Mouse (Mus musculus): ENCODE measurements around the gene Slc29a3. TPM values are rescaled to one million over a fixed set of nuclear protein-coding genes. Genes with fewer than 3 reads are reported as not detected.
"Not testable (repeated sequence)": the region's sequence is repeated elsewhere in the genome, so short reads cannot be mapped to it uniquely, and the experiment has no call there.

The Slc29a3 gene
- polyA plus RNA-seq, 1 experiment = not detected

DNA sequence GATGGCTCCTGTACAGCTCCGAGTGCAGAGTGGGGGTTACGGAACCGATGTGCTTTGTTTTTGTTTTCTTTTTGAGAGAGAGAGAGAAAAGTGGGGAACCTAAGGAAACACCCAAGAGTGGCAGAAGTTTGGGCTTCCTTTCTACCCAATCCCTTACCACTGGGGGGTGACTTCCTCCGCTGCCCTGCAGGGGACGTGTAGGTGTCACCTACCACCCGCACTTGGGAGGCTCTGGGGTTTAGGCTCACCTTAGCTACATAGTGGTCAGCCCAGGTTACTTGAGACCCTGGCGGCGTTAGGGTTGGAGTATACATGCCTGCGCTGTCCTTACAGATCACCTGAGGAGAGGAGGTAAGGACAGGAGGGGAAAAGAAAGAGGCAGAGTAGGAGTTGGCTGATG lies 667 bp upstream of the Slc29a3 start:
- Histone ChIP-seq H3K4me3 (ENCODE audit: insufficient read depth, low read depth, low read length) (no peak overlapping the region), H3K27ac (ENCODE audit: insufficient read depth, low read depth, low read length) (no peak overlapping the region), H3K4me1 (ENCODE audit: control insufficient read depth, insufficient read depth, low read length) (peaks cover 16% of the 10 kb centered on the region)
- WGBS = 81% methylated on average over 9 of the region's 9 CpGs
- no peak for TF ChIP-seq POLR2A (IDR thresholded peaks at IDR 0.05; ENCODE audit: insufficient read depth, low read depth, low read length)
- TF ChIP-seq CTCF (IDR thresholded peaks at IDR 0.05; ENCODE audit: insufficient read depth, low read depth, low read length) = no peak

- Histone ChIP-seq H3K27ac (ENCODE audit: insufficient read depth, low read depth, low read length) (no peak overlapping the region), H3K4me1 (ENCODE audit: control insufficient read depth, insufficient read depth, low read length) (peaks cover 26% of the 10 kb centered on the region), H3K4me3 (ENCODE audit: insufficient read depth, low read depth, low read length) (no peak overlapping the region)
- 88% methylated on average over 6 of the region's 6 CpGs for WGBS
- TF ChIP-seq POLR2A (IDR thresholded peaks at IDR 0.05; ENCODE audit: insufficient read depth, low read depth, low read length) (no peak), CTCF (IDR thresholded peaks at IDR 0.05; ENCODE audit: insufficient read depth, low read depth, low read length) (no peak)
Observed at GRCm38 (mm10) chr10:60747667-60748212, 4.9 kb downstream of the Slc29a3 start.

DNA sequence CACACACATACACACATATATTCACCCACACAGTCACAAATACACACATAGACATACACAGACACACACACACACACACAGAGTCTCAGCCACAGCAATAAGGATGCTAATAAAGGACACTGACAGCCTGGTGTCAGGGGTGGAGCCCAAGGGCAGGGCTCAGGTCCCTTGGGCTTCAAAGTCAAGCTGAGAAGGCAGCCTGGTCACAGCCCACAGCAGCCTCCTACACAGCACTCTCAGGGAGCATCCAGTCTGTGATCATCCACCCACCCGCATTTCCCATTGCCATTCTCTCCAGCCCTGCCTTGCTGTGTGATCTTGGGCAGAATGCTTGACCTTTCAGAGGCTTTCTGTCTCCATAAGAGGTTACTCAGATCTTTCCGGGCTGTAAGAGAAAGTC lies 6.1 kb downstream of the Slc29a3 start:
- Histone ChIP-seq H3K4me1 (ENCODE audit: control insufficient read depth, insufficient read depth, low read length) (peaks cover 17% of the 10 kb centered on the region), H3K27ac (ENCODE audit: insufficient read depth, low read depth, low read length) (no peak overlapping the region), H3K4me3 (ENCODE audit: insufficient read depth, low read depth, low read length) (no peak overlapping the region)
- 73% methylated on average over 2 of the region's 2 CpGs for WGBS
- no peak for TF ChIP-seq POLR2A (IDR thresholded peaks at IDR 0.05; ENCODE audit: insufficient read depth, low read depth, low read length)
- no peak for TF ChIP-seq CTCF (IDR thresholded peaks at IDR 0.05; ENCODE audit: insufficient read depth, low read depth, low read length)

GRCm38 (mm10) chr10:60744543-60745290 lies 7.9 kb downstream of the Slc29a3 start:
- Histone ChIP-seq H3K27ac (ENCODE audit: insufficient read depth, low read depth, low read length) (no peak overlapping the region), H3K4me3 (ENCODE audit: insufficient read depth, low read depth, low read length) (no peak overlapping the region), H3K4me1 (ENCODE audit: control insufficient read depth, insufficient read depth, low read length) (peaks cover 17% of the 10 kb centered on the region)
- no peak for TF ChIP-seq CTCF (IDR thresholded peaks at IDR 0.05; ENCODE audit: insufficient read depth, low read depth, low read length)
- TF ChIP-seq POLR2A (IDR thresholded peaks at IDR 0.05; ENCODE audit: insufficient read depth, low read depth, low read length) = no peak
- WGBS = 88% methylated on average over 14 of the region's 14 CpGs

DNA sequence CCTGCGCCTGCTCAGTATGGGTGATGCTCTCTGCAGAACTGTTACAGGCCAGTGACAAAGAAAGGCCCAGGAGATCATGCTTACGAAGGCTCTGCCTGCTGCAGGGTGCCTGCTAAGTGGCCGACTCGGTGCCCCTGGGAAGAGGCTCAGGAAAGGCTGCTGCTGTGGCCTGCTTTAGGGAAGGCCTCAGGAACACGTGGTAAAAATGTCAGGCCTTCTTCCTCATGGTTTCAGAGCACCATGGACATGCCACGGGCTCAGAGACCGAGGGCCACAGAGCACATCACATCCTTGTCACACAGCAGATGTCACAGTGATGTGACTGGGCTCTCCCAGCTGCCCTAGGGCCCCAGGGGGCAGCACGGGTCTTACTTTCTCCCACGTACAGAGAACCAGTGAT lies 8.9 kb downstream of the Slc29a3 start:
- WGBS = 77% methylated on average over 9 of the region's 9 CpGs
- Histone ChIP-seq H3K4me1 (ENCODE audit: control insufficient read depth, insufficient read depth, low read length) (peaks cover 15% of the 10 kb centered on the region), H3K4me3 (ENCODE audit: insufficient read depth, low read depth, low read length) (no peak overlapping the region), H3K27ac (ENCODE audit: insufficient read depth, low read depth, low read length) (no peak overlapping the region)
- TF ChIP-seq CTCF (IDR thresholded peaks at IDR 0.05; ENCODE audit: insufficient read depth, low read depth, low read length) (no peak), POLR2A (IDR thresholded peaks at IDR 0.05; ENCODE audit: insufficient read depth, low read depth, low read length) (no peak)

DNA sequence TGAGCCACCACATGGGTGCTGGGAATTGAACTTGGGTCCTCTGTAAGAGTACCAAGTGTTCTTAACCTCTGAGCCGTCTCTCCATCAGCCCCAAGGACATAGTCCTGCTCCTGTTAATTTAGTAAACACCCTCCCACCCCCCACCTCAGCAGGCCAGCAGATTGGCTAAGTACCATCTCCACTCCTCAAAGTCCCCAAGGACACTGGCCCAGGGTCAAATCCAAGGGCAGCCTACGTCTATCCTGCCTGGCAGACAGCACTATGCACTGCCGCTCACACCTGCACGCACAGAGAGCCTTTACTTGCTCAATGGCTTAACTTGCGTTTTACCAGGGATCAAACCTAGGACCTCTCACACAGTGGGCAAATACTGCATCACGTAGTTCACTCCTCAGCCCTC lies 9.7 kb downstream of the Slc29a3 start:
- H3K27ac ChIP-seq (ENCODE audit: insufficient read depth, low read depth, low read length) = no peak overlapping the region
- 94% methylated on average over 6 of the region's 6 CpGs for WGBS
- H3K4me1 ChIP-seq (ENCODE audit: control insufficient read depth, insufficient read depth, low read length) = peaks cover 13% of the 10 kb centered on the region
- H3K4me3 ChIP-seq (ENCODE audit: insufficient read depth, low read depth, low read length) = no peak overlapping the region
- no peak for TF ChIP-seq POLR2A (IDR thresholded peaks at IDR 0.05; ENCODE audit: insufficient read depth, low read depth, low read length)
- no peak for TF ChIP-seq CTCF (IDR thresholded peaks at IDR 0.05; ENCODE audit: insufficient read depth, low read depth, low read length)

GRCm38 (mm10) chr10:60742296-60742695 lies 10.3 kb downstream of the Slc29a3 start:
- WGBS = 87% methylated on average over 1 of the region's 1 CpGs
- not testable (repeated sequence) for H3K4me1 ChIP-seq (ENCODE audit: control insufficient read depth, insufficient read depth, low read length); H3K4me3 ChIP-seq (ENCODE audit: insufficient read depth, low read depth, low read length); H3K27ac ChIP-seq (ENCODE audit: insufficient read depth, low read depth, low read length)

GRCm38 (mm10) chr10:60741435-60741834 lies 11.2 kb downstream of the Slc29a3 start:
- Histone ChIP-seq H3K27ac (ENCODE audit: insufficient read depth, low read depth, low read length) (no peak overlapping the region), H3K4me1 (ENCODE audit: control insufficient read depth, insufficient read depth, low read length) (peaks cover under 1% of the 10 kb centered on the region), H3K4me3 (ENCODE audit: insufficient read depth, low read depth, low read length) (no peak overlapping the region)
- no peak for TF ChIP-seq POLR2A (IDR thresholded peaks at IDR 0.05; ENCODE audit: insufficient read depth, low read depth, low read length)
- TF ChIP-seq CTCF (IDR thresholded peaks at IDR 0.05; ENCODE audit: insufficient read depth, low read depth, low read length) = no peak
- WGBS = 95% methylated on average over 7 of the region's 7 CpGs

GRCm38 (mm10) chr10:60739619-60740363 lies 12.8 kb downstream of the Slc29a3 start:
- Histone ChIP-seq H3K27ac (ENCODE audit: insufficient read depth, low read depth, low read length) (no peak overlapping the region), H3K4me1 (ENCODE audit: control insufficient read depth, insufficient read depth, low read length) (no peaks in the 10 kb centered on the region), H3K4me3 (ENCODE audit: insufficient read depth, low read depth, low read length) (no peak overlapping the region)
- TF ChIP-seq CTCF (IDR thresholded peaks at IDR 0.05; ENCODE audit: insufficient read depth, low read depth, low read length) = no peak
- no peak for TF ChIP-seq POLR2A (IDR thresholded peaks at IDR 0.05; ENCODE audit: insufficient read depth, low read depth, low read length)
- WGBS = 96% methylated on average over 4 of the region's 4 CpGs
